ENCODE assay signal across 10 mouse cellular contexts in genomic region chr5:148634919-148635356, GRCm38 (mm10).
DNase-seq lines count a peak whose midpoint lies in the region; ATAC-seq and TF ChIP-seq lines count a peak whose summit lies in the region.
"Had no signal": no experiment of that assay in that cellular context is flagged by ENCODE, and none has a peak within 500 bp of the region (broad histone marks: within the 10 kb centered on the region; RNA-seq: fewer than 3 reads in every experiment).

No protein-coding gene starts in this region.

- WGBS in forebrain, embryonic 13.5 days: 53% methylated on average over 11 of the region's 11 CpGs
- WGBS in forebrain, embryonic 15.5 days: 46% methylated on average over 11 of the region's 11 CpGs
- WGBS in intestine, postnatal 0 days: 32% methylated on average over 11 of the region's 11 CpGs
- WGBS in hindbrain, embryonic 11.5 days: 78% methylated on average over 11 of the region's 11 CpGs

- H3K4me3 ChIP-seq in forebrain, embryonic 13.5 days: no peak overlapping the region
- H3K4me3 ChIP-seq in forebrain, embryonic 15.5 days: no peak overlapping the region
- H3K4me3 ChIP-seq in intestine, postnatal 0 days (ENCODE audit: low read depth, low read length): no peak overlapping the region
- no peak overlapping the region for H3K4me3 ChIP-seq in hindbrain, embryonic 11.5 days (ENCODE audit: low read depth, low read length)
- H3K4me3 ChIP-seq: lung, embryonic 15.5 days had no signal

- no peak for TF ChIP-seq CTCF in intestine, postnatal 0 days (IDR thresholded peaks at IDR 0.05; ENCODE audit: low read depth)

- no peaks in the 10 kb centered on the region for H3K36me3 ChIP-seq in forebrain, embryonic 13.5 days (ENCODE audit: poor library complexity, severe bottlenecking)
- no peaks in the 10 kb centered on the region for H3K36me3 ChIP-seq in forebrain, embryonic 15.5 days
- no peaks in the 10 kb centered on the region for H3K36me3 ChIP-seq in intestine, postnatal 0 days (ENCODE audit: control insufficient read depth, insufficient read depth)
- no peaks in the 10 kb centered on the region for H3K36me3 ChIP-seq in hindbrain, embryonic 11.5 days (ENCODE audit: control insufficient read depth, insufficient read depth, low read length)
- H3K36me3 ChIP-seq: lung, embryonic 15.5 days had no signal

- no peak overlapping the region for H3K9ac ChIP-seq in forebrain, embryonic 13.5 days
- H3K9ac ChIP-seq in forebrain, embryonic 15.5 days (replicated peaks): no peak overlapping the region
- no peak overlapping the region for H3K9ac ChIP-seq in intestine, postnatal 0 days (ENCODE audit: low read depth, low read length)
- no peak overlapping the region for H3K9ac ChIP-seq in hindbrain, embryonic 11.5 days (ENCODE audit: low read depth, low read length)
- H3K9ac ChIP-seq: lung, embryonic 15.5 days had no signal

- H3K27ac ChIP-seq in forebrain, embryonic 13.5 days: 0 out of 2 replicates have a peak overlapping the region, but pooled peaks have one; percentile 31
- no peak overlapping the region for H3K27ac ChIP-seq in forebrain, embryonic 15.5 days (replicated peaks)
- H3K27ac ChIP-seq in intestine, postnatal 0 days (ENCODE audit: low read depth, low read length): no peak overlapping the region
- H3K27ac ChIP-seq in hindbrain, embryonic 11.5 days (ENCODE audit: low read depth, low read length): no peak overlapping the region
- H3K27ac ChIP-seq: lung, embryonic 15.5 days had no signal

- no peak for ATAC-seq in forebrain, embryonic 13.5 days
- no peak for ATAC-seq in forebrain, embryonic 15.5 days (replicated peaks)
- peak; percentile 70 for ATAC-seq in activated CD4-positive, CD25-positive, alpha-beta regulatory T cell, adult 4 months
- ATAC-seq in intestine, postnatal 0 days: peak; percentile 66
- no peak for ATAC-seq in hindbrain, embryonic 11.5 days (ENCODE audit: low FRiP score)

- H3K4me2 ChIP-seq in forebrain, embryonic 13.5 days: no peak overlapping the region
- H3K4me2 ChIP-seq in forebrain, embryonic 15.5 days (replicated peaks): no peak overlapping the region
- peak overlapping the region; percentile 22; the same call in 1 of the 2 replicates for H3K4me2 ChIP-seq in intestine, postnatal 0 days (replicated peaks; ENCODE audit: low read depth)
- no peak overlapping the region for H3K4me2 ChIP-seq in hindbrain, embryonic 11.5 days (replicated peaks; ENCODE audit: low read depth, low read length)
- H3K4me2 ChIP-seq: lung, embryonic 15.5 days had no signal

- H3K4me1 ChIP-seq in forebrain, embryonic 13.5 days: peaks cover 33% of the 10 kb centered on the region
- peaks cover 28% of the 10 kb centered on the region for H3K4me1 ChIP-seq in forebrain, embryonic 15.5 days
- H3K4me1 ChIP-seq in intestine, postnatal 0 days (replicated peaks; ENCODE audit: control insufficient read depth, insufficient read depth, low read length): no peaks in the 10 kb centered on the region
- H3K4me1 ChIP-seq in hindbrain, embryonic 11.5 days (replicated peaks; ENCODE audit: control insufficient read depth, insufficient read depth, low read length): no peaks in the 10 kb centered on the region

- peak; percentile 26 to 47 for DNase-seq in lung, postnatal 4 days
- no peak for DNase-seq in frontal cortex, postnatal 10 days (ENCODE audit: low spot score in 2 of 2)
- DNase-seq in spleen, postnatal 14 days (ENCODE audit: low spot score in 2 of 2): no peak
- DNase-seq in hindbrain, embryonic 11.5 days (ENCODE audit: low spot score): no peak

- H3K9me3 ChIP-seq in forebrain, embryonic 13.5 days (replicated peaks): 0 out of 2 replicates have a peak, but pooled peaks cover 4% of the 10 kb centered on the region
- H3K9me3 ChIP-seq in forebrain, embryonic 15.5 days: no peaks in the 10 kb centered on the region
- H3K9me3 ChIP-seq in intestine, postnatal 0 days (ENCODE audit: control insufficient read depth): no peaks in the 10 kb centered on the region
- H3K9me3 ChIP-seq in hindbrain, embryonic 11.5 days (ENCODE audit: control insufficient read depth, low read length): no peaks in the 10 kb centered on the region
- H3K9me3 ChIP-seq: lung, embryonic 15.5 days had no signal

- no peaks in the 10 kb centered on the region for H3K27me3 ChIP-seq in forebrain, embryonic 13.5 days
- no peaks in the 10 kb centered on the region for H3K27me3 ChIP-seq in forebrain, embryonic 15.5 days
- H3K27me3 ChIP-seq in intestine, postnatal 0 days (replicated peaks; ENCODE audit: control insufficient read depth, insufficient read depth, low read length): no peaks in the 10 kb centered on the region
- no peaks in the 10 kb centered on the region for H3K27me3 ChIP-seq in hindbrain, embryonic 11.5 days (ENCODE audit: control insufficient read depth, insufficient read depth, low read length)
- H3K27me3 ChIP-seq: CH12.LX; lung, embryonic 15.5 days had no signal

Comparison
In these comparisons a context has a peak if more than half of its experiments do, and no peak if none do; other contexts are left out.
1. ATAC-seq: peak in activated CD4-positive, CD25-positive, alpha-beta regulatory T cell, adult 4 months (single experiment) and intestine, postnatal 0 days (single experiment); none in forebrain, embryonic 13.5 days (single experiment), forebrain, embryonic 15.5 days (single experiment) and hindbrain, embryonic 11.5 days (single experiment).
2. DNase-seq: peak in lung, postnatal 4 days (2 of 2); none in frontal cortex, postnatal 10 days (0 of 2), spleen, postnatal 14 days (0 of 2) and hindbrain, embryonic 11.5 days (single experiment).